Mouse (Mus musculus) intestine, embryonic 16.5 days (tissue): ENCODE measurements around the gene Sec24b. TPM values are rescaled to one million over a fixed set of nuclear protein-coding genes. Genes with fewer than 3 reads are reported as not detected.

Experiments used
- ATAC-seq: fragments of 200-750 bp; cut with Nextera tagmentation; 2 replicates; pipeline ENCODE4 v1.8.0; 2017; ENCODE audit warnings: moderate TSS enrichment, moderate library complexity
- H3K27ac ChIP-seq: fragments of 300-500 bp; sonication (generic); 2 replicates; pipeline ENCODE4 v1.5.1; 2014; ENCODE audit warnings: mild to moderate bottlenecking, low read length
- H3K27me3 ChIP-seq: fragments of 300-500 bp; sonication (generic); replicated peaks from 2 replicates; pipeline ENCODE4 v1.6.1; 2014; ENCODE audit warnings: low read length, control low read depth, mixed read lengths; ENCODE audit not compliant: control insufficient read depth, insufficient read depth
- H3K36me3 ChIP-seq: fragments of 300-500 bp; sonication (generic); 2 replicates; pipeline ENCODE4 v1.6.1; 2014; ENCODE audit warnings: low read length, control low read depth; ENCODE audit not compliant: control insufficient read depth, insufficient read depth
- H3K4me1 ChIP-seq: fragments of 300-500 bp; sonication (generic); 2 replicates; pipeline ENCODE4 v1.6.1; 2014; ENCODE audit warnings: low read length, control low read depth, mixed read lengths; ENCODE audit not compliant: control insufficient read depth, insufficient read depth
- H3K4me2 ChIP-seq: fragments of 300-500 bp; sonication (generic); 2 replicates; pipeline ENCODE4 v1.6.1; 2014; ENCODE audit warnings: low read depth, low read length, control low read depth
- H3K4me3 ChIP-seq: fragments of 300-500 bp; sonication (generic); 2 replicates; pipeline ENCODE4 v1.5.1; 2014; ENCODE audit warnings: mild to moderate bottlenecking, low read length
- H3K9ac ChIP-seq: fragments of 300-500 bp; sonication (generic); 2 replicates; pipeline ENCODE4 v1.6.1; 2014; ENCODE audit warnings: low read depth, low read length
- H3K9me3 ChIP-seq: fragments of 300-500 bp; sonication (generic); 2 replicates; pipeline ENCODE4 v1.6.1; 2016; ENCODE audit warnings: low read length, control low read depth; ENCODE audit not compliant: control insufficient read depth
- WGBS: fragments of 180-500 bp; shearing (Covaris S2); extraction: QIAGEN DNeasy Blood & Tissue Kit; methylation state at CpG from one replicate; pipeline ENCODE4 v1.1.7; 2014; 5-methylcytosine and 5-hydroxymethylcytosine counted together
- polyA plus RNA-seq: library from polyadenylated mRNA; unstranded; fragments of >200 nt; fragmentation: Nextera tagmentation; extraction: Ambion mirVana; gene quantifications from 2 replicates; pipeline ENCODE4 v1.2.1, GENCODE M21; 2015

Sec24b gene
- polyA plus RNA-seq, 1 experiment from 2014 or later, result 25.4 TPM

DNA sequence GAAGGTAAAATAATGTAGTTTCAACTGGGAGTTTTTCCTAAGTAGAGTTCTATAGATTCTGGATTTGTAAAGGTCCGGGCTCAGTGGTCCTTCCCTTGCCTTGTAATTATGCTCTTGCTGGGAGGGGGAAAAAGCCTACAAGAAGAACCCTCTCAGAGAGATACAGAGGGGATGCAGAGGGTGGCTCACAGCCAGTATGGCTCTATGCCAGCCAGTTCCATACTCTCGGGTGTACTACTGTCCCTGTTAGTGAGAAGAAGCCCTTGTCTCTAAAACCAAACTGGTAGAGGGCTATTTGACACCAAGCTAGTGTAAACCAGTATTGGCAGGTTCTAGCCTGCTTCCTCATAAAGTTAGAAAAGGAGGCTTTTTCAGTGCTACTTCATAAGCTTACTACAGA is 22.0 kb upstream of the Sec24b start:
- Histone ChIP-seq H3K36me3 (no peaks in the 10 kb centered on the region), H3K9ac (no peak overlapping the region), H3K4me1 (no peaks in the 10 kb centered on the region), H3K4me3 (no peak overlapping the region), H3K9me3 (peaks cover 2% of the 10 kb centered on the region; the same call in 1 of the 2 replicates), H3K27ac (no peak overlapping the region), H3K4me2 (no peak overlapping the region), H3K27me3 (no peaks in the 10 kb centered on the region)
- WGBS, result 55% methylated on average over 2 of the region's 2 CpGs
- ATAC-seq, result no peak

DNA sequence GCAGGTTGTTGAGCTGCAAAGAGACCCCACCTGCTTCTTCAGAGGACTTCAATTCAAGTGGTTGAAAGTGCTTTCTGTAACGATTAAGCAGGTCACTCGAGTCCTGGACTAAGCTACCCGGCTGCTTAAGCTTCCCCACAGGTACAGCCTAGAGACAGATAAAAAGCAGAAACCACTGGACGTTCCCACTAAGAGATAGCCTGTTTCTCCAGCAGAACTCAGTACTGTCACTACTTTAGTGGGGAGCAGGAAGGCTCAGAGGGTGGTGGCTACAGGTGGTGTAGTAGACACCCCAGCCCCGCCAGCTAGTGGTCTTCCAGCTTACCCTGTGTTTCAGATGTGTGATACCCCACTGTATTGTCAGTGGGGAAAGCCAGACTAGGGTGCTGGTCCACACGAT is 19.3 kb upstream of the Sec24b start:
- H3K27me3 ChIP-seq, result no peaks in the 10 kb centered on the region
- H3K36me3 ChIP-seq, result no peaks in the 10 kb centered on the region
- H3K4me2 ChIP-seq, result no peak overlapping the region
- peaks cover 2% of the 10 kb centered on the region; the same call in 1 of the 2 replicates for H3K9me3 ChIP-seq
- 84% methylated on average over 6 of the region's 6 CpGs for WGBS
- no peaks in the 10 kb centered on the region for H3K4me1 ChIP-seq
- no peak overlapping the region for H3K4me3 ChIP-seq
- H3K27ac ChIP-seq, result no peak overlapping the region
- no peak for ATAC-seq
- no peak overlapping the region for H3K9ac ChIP-seq

DNA sequence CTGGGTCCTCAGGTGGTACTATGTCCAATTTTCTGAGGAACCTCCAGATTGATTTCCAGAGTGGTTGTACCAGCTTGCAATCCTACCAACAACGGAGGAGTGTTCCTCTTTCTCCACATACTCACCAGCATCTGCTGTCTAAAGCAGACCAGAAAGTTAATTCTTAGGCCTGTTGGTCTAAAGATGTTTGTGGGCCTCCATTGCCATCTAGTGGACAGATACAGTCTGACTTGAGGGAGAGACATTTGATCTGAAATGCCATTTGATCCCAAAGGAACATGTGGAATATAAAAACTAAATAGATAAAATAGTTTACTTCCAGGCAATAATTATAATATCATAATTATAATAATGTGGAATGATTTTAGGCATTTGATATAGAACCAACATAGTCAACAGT is 18.4 kb upstream of the Sec24b start:
- Histone ChIP-seq H3K9me3 (no peaks in the 10 kb centered on the region), H3K4me3 (no peak overlapping the region), H3K36me3 (no peaks in the 10 kb centered on the region), H3K9ac (no peak overlapping the region), H3K27me3 (no peaks in the 10 kb centered on the region), H3K4me2 (no peak overlapping the region), H3K27ac (no peak overlapping the region), H3K4me1 (no peaks in the 10 kb centered on the region)
- WGBS, result 3% methylated on average over 1 of the region's 1 CpGs
- no peak for ATAC-seq

DNA sequence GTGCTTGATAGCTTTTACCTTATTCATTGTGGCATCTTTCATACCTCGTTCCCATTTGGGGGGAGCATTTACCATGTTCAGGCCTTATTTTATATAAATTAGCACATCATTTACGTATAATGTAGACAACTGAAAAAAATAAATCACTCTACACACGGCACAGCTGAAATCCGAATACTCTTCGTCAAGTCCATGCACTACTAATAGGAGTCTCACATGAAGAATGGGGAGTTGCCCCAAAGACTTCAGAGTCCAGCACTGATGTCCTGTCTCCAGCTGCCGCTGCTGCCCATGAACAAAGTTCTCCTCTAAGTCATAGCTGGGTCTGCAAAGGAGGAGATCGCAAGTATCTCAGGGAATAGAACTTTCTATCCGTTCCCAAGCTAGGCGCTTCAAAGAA is 15.9 kb upstream of the Sec24b start:
- no peak for ATAC-seq
- no peaks in the 10 kb centered on the region for H3K36me3 ChIP-seq
- H3K9ac ChIP-seq, result no peak overlapping the region
- H3K4me2 ChIP-seq, result no peak overlapping the region
- H3K9me3 ChIP-seq, result no peaks in the 10 kb centered on the region
- no peaks in the 10 kb centered on the region for H3K4me1 ChIP-seq
- no peak overlapping the region for H3K27ac ChIP-seq
- H3K4me3 ChIP-seq, result no peak overlapping the region
- WGBS, result 96% methylated on average over 9 of the region's 9 CpGs
- no peaks in the 10 kb centered on the region for H3K27me3 ChIP-seq

DNA sequence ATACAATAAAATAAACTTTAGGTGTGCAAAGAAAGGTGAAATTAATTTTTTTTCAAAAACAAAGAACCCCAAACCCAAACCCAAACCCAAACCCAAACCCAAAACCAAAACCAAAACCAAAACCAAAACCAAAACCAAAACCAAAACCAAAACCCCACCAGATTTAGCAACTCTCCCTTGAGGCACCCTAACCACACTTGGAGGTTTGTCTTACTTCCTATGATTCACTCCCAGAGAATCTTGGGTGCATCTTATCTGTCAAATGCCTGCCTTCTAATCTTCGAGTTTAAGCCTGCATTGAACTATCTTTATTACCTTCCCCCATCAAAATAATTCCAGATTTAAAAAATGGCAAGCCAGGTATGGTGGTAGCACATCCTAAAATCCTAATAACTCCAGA is 14.4 kb upstream of the Sec24b start:
- Histone ChIP-seq H3K27ac (no peak overlapping the region), H3K4me1 (no peaks in the 10 kb centered on the region), H3K36me3 (no peaks in the 10 kb centered on the region), H3K4me2 (no peak overlapping the region), H3K27me3 (no peaks in the 10 kb centered on the region), H3K9me3 (no peaks in the 10 kb centered on the region), H3K4me3 (no peak overlapping the region), H3K9ac (no peak overlapping the region)
- ATAC-seq, result no peak
- WGBS, result 47% methylated on average over 1 of the region's 1 CpGs

DNA sequence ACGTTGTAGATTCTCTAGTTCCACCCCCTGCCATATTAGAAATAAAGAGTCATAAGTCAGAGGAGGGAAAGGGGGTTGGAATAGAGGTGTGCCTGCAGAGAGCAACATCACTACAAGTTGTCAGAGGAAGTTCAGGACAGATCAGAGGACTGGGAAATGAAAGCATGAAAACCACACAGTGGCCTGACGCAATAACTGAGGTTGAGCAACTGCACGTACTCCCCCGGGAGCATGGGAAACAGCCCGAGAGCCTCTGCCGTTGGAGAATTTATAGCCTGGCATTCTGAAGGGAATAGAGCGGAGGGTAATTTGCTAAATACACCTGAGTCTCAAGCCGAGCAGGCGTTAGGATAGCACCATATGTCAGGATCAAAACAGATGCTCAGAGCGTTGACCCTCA is 11.7 kb upstream of the Sec24b start:
- peak; percentile 89 for ATAC-seq
- Histone ChIP-seq H3K36me3 (no peaks in the 10 kb centered on the region), H3K27me3 (no peaks in the 10 kb centered on the region), H3K4me1 (no peaks in the 10 kb centered on the region), H3K27ac (no peak overlapping the region), H3K4me2 (no peak overlapping the region), H3K9me3 (no peaks in the 10 kb centered on the region), H3K9ac (no peak overlapping the region), H3K4me3 (no peak overlapping the region)
- 37% methylated on average over 10 of the region's 10 CpGs for WGBS

DNA sequence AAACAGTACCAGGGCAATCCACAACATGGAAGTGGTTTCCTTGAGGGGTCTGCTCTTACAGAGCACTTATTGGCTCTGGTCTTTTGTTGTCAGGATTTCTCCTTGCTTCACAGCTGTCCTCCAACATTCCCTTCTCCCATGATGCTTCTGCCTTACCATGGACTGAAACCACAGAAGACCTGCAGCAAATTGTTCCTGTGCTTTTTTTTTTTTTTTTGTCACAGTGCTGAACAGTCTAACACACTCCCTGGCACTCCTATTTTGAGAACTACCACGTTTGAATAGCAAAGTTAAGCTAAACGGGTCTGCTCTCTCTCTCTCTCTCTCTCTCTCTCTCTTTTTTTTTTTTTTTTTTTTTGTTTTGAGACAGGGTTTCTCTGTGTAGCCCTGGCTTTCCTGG is 10.6 kb upstream of the Sec24b start:
- Histone ChIP-seq H3K36me3 (no peaks in the 10 kb centered on the region), H3K27me3 (no peaks in the 10 kb centered on the region), H3K27ac (no peak overlapping the region), H3K4me1 (no peaks in the 10 kb centered on the region), H3K4me3 (no peak overlapping the region), H3K4me2 (no peak overlapping the region), H3K9me3 (no peaks in the 10 kb centered on the region), H3K9ac (no peak overlapping the region)
- WGBS, result 73% methylated on average over 2 of the region's 2 CpGs
- no peak for ATAC-seq

DNA sequence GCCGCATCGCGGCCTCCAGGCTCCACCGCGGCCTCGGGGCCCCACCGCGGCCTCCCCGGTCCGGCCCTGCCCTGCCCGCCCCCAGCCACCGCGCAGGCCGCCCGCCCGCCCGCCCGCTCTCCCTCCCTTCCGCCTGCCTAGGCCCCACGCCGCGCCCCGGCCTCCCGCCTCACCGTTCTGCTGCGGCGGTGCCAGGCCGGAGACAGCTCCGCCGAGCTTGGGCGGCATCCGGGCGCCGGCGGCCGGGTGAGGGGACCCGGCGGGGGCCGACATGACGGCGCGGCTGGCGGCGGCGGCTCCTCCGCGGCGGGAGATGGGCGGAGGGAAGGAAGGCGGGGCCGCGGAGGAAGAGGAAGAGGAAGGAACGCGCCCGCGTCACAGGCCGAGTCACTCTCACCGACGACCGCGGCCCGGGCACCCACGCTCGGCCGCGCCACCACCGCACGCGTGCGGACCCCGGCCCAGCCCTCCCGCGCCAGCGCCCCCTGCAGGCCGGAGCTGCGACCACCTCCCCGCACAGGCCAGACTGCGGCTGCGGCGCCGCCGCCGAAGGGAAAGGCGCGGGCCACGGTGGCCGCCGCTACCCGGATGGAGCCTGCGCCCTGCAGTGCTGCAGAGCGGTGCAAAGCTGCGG is 840 bp downstream of the Sec24b start:
- peak; percentile 90 for ATAC-seq
- Histone ChIP-seq H3K4me1 (peaks cover 16% of the 10 kb centered on the region), H3K27ac (peak overlapping the region; percentile 98), H3K4me2 (peak overlapping the region; percentile 69), H3K9ac (peak overlapping the region; percentile 96), H3K9me3 (no peaks in the 10 kb centered on the region), H3K36me3 (no peaks in the 10 kb centered on the region), H3K27me3 (no peaks in the 10 kb centered on the region), H3K4me3 (peak overlapping the region; percentile 87)
- under 1% methylated on average over 59 of the region's 92 CpGs for WGBS

DNA sequence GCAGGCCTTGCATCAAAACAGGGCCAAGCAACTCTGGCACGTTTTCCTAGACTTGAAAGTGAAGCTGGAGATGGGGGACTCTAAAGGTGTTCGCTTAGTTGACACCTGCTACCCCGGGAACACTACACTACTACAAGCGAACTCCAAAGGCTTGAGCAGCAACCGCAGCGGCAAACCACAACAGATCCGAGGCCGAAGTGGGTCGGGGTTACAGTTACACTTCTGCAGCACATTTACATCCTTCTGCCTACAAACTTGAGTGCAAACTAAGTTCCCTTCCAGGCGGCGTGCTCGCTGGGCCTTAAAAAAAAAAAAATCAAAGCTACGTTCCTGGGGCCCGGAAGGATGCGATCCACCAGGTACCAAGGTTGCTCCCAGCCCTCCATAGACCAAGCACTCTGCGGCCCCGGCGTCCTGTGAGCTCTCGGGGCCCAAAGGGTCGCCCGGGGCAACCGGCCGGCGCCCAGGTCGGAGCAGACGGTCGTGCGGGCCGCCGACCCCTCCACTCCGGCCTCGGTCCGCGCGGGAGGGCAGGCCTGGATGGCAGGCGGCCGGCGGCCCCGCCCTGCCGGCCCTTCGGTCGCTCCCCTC is 1.5 kb downstream of the Sec24b start:
- H3K36me3 ChIP-seq, result no peaks in the 10 kb centered on the region
- H3K4me1 ChIP-seq, result peaks cover 18% of the 10 kb centered on the region
- peak; percentile 62 for ATAC-seq
- peak overlapping the region; percentile 87 for H3K4me3 ChIP-seq
- under 1% methylated on average over 35 of the region's 42 CpGs for WGBS
- H3K27ac ChIP-seq, result peak overlapping the region; percentile 98
- peak overlapping the region; percentile 96 for H3K9ac ChIP-seq
- H3K27me3 ChIP-seq, result no peaks in the 10 kb centered on the region
- H3K9me3 ChIP-seq, result no peaks in the 10 kb centered on the region
- peak overlapping the region; percentile 69 for H3K4me2 ChIP-seq

DNA sequence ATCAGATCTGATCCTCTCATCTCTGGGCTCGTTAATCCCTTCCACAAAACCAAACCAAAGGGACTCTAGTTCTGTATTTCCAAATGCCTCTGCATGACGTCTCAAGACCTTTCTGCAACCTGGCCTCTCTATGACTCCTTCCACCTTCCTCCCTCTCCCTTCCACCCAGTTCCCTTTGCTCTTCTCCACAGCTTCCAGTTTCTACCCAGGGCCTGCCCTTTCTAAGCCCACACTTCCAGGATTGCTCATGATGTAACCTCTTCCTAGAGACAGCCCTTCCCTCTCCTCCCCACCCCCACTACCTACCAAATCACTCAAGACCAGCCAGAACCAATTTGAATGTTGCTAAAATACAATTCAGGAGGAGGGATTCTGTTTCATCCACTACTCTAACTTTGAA is 2.9 kb downstream of the Sec24b start:
- H3K4me2 ChIP-seq, result 0 out of 2 replicates have a peak overlapping the region, but pooled peaks have one; percentile 4
- WGBS, result 58% methylated on average over 2 of the region's 2 CpGs
- no peak for ATAC-seq
- no peaks in the 10 kb centered on the region for H3K27me3 ChIP-seq
- no peaks in the 10 kb centered on the region for H3K36me3 ChIP-seq
- no peak overlapping the region for H3K27ac ChIP-seq
- no peaks in the 10 kb centered on the region for H3K9me3 ChIP-seq
- no peak overlapping the region for H3K4me3 ChIP-seq
- peaks cover 31% of the 10 kb centered on the region for H3K4me1 ChIP-seq
- no peak overlapping the region for H3K9ac ChIP-seq
